In genomic region chr14:57890011-57890842, GRCm38 (mm10) we compare ENCODE assay signal across 8 mouse cellular contexts. TPM values are rescaled to one million over a fixed set of nuclear protein-coding genes. Genes with fewer than 3 reads are reported as not detected.
A peak's percentile ranks its signal among the peaks of the same experiment; 100 is the strongest.
DNase-seq lines count a peak whose midpoint lies in the region; ATAC-seq lines count a peak whose summit lies in the region.

Zdhhc20 (minus strand) TSS chr14:57890276.

- H3K9ac ChIP-seq in embryonic facial prominence, embryonic 14.5 days (ENCODE audit: low read depth, low read length): peak within 1 kb of the TSS; percentile 97
- peak within 1 kb of the TSS; percentile 94 for H3K9ac ChIP-seq in limb, embryonic 15.5 days

- peak within 1 kb of the TSS; percentile 73 for H3K4me2 ChIP-seq in embryonic facial prominence, embryonic 14.5 days (ENCODE audit: low read depth, low read length)
- H3K4me2 ChIP-seq in limb, embryonic 15.5 days: peak within 1 kb of the TSS; percentile 45

- H3K4me1 ChIP-seq in embryonic facial prominence, embryonic 14.5 days (ENCODE audit: control insufficient read depth, insufficient read depth, low read length): no peaks in the 10 kb centered on the region
- H3K4me1 ChIP-seq in limb, embryonic 15.5 days: peaks cover 10% of the 10 kb centered on the region; the same call in 1 of the 2 replicates

- peak within 1 kb of the TSS; percentile 89 for H3K27ac ChIP-seq in embryonic facial prominence, embryonic 14.5 days (replicated peaks; ENCODE audit: low read depth, low read length)
- peak within 1 kb of the TSS; percentile 89 for H3K27ac ChIP-seq in limb, embryonic 15.5 days

- no peaks in the 10 kb centered on the region for H3K9me3 ChIP-seq in embryonic facial prominence, embryonic 14.5 days (ENCODE audit: control insufficient read depth, low read length)
- H3K9me3 ChIP-seq in limb, embryonic 15.5 days: no peaks in the 10 kb centered on the region

- H3K36me3 ChIP-seq in embryonic facial prominence, embryonic 14.5 days (ENCODE audit: control insufficient read depth, insufficient read depth, low read length): no peaks in the 10 kb centered on the region
- no peaks in the 10 kb centered on the region for H3K36me3 ChIP-seq in limb, embryonic 15.5 days

- H3K4me3 ChIP-seq in embryonic facial prominence, embryonic 14.5 days (ENCODE audit: low read depth, low read length): peak within 1 kb of the TSS; percentile 83
- peak within 1 kb of the TSS; percentile 84 for H3K4me3 ChIP-seq in limb, embryonic 15.5 days

- H3K27me3 ChIP-seq in embryonic facial prominence, embryonic 14.5 days (replicated peaks; ENCODE audit: control insufficient read depth, insufficient read depth, low read length): no peaks in the 10 kb centered on the region
- H3K27me3 ChIP-seq in limb, embryonic 15.5 days: no peaks in the 10 kb centered on the region

- peak; percentile 97 for ATAC-seq in embryonic facial prominence, embryonic 14.5 days (ENCODE audit: low read depth)
- peak; percentile 96 for ATAC-seq in limb, embryonic 15.5 days (ENCODE audit: insufficient number of reproducible peaks, low FRiP score, low TSS enrichment, low read depth)

- peak; percentile 88 for DNase-seq in 3T3-L1 (ENCODE audit: low read depth, low spot score)
- peak; percentile 94 to 95 for DNase-seq in adrenal gland, postnatal 4 days (ENCODE audit: low spot score in 2 of 2)
- peak; percentile 96 for DNase-seq in embryonic facial prominence, embryonic 14.5 days (ENCODE audit: low spot score)
- peak; percentile 89 for DNase-seq in heart, adult 8-10 months (ENCODE audit: low spot score)
- peak; percentile 96 for DNase-seq in kidney, adult 9 months
- DNase-seq in monocyte, adult 2 months (ENCODE audit: low read depth in 1 of 2, low spot score in 2 of 2): peak; percentile 81 to 91
- peak; percentile 93 to 94 for DNase-seq in spleen, postnatal 36 days (ENCODE audit: low spot score in 2 of 2)

- WGBS in embryonic facial prominence, embryonic 14.5 days: 4% methylated on average over 37 of the region's 65 CpGs
- WGBS in limb, embryonic 15.5 days: 4% methylated on average over 63 of the region's 65 CpGs

RNA-seq across cellular contexts. Expression of gene Zdhhc20, which starts in this region (rescaled TPM):
- 10 to 100 TPM; 53.8 to 61.9 TPM for total RNA-seq in adrenal gland, postnatal 4 days (2021)
- 49.6 and 52.8 TPM in 2 replicates for polyA plus RNA-seq in embryonic facial prominence, embryonic 14.5 days (2014; fragmentation: Nextera tagmentation; extraction: Ambion mirVana)
- 1 to 10 TPM; 4.4 to 9.8 (median 7.4) TPM for total RNA-seq in heart, adult 8-10 months (2022)
- 72.5 and 74.9 TPM in 2 replicates for polyA plus RNA-seq in limb, embryonic 15.5 days (2015; fragmentation: Nextera tagmentation; extraction: Ambion mirVana)

Comparison
In these comparisons a context has a peak if more than half of its experiments do, and no peak if none do; other contexts are left out.
1. Peak in every context shown above with its lines: DNase-seq, ATAC-seq, H3K4me3 ChIP-seq and H3K27ac ChIP-seq.
2. RNA of gene Zdhhc20 (total RNA-seq): 53.8 to 61.9 TPM in adrenal gland, postnatal 4 days; 4.4 to 9.8 TPM in heart, adult 8-10 months; every median in the first group is over 4 times any median in the second.